Mouse (Mus musculus): ENCODE measurements around the gene Adcy9. TPM values are rescaled to one million over a fixed set of nuclear protein-coding genes. Genes with fewer than 3 reads are reported as not detected.
A peak's percentile ranks its signal among the peaks of the same experiment; 100 is the strongest.

Adcy9 gene
- total RNA-seq, 2 experiments from 2014 or later, result 21.2 to 25.0 TPM

- intact Hi-C loops (cut with DNase I), result loop anchor here (1.0 to 5.0 kb wide), 4 partner anchors 43 to 123 kb away; partner anchors contain the start of gene Srl
- peak in 1 of 2 experiments; percentile 66 for DNase-seq
These were observed 576 bp downstream of the Adcy9 start for GRCm38 (mm10) chr16:4419546-4420297.

- peak; percentile 53 to 54 for DNase-seq
- intact Hi-C loops (cut with DNase I), result loop anchor here (2.0 kb wide), 2 partner anchors 42 to 54 kb away; no protein-coding TSS in a partner anchor
These were observed 1.3 kb downstream of the Adcy9 start for GRCm38 (mm10) chr16:4418776-4419545.

- no peak for DNase-seq
- intact Hi-C loops (cut with DNase I), result loop anchor here (2.0 kb wide), 2 partner anchors 41 to 55 kb away; no protein-coding TSS in a partner anchor
These were observed 2.2 kb downstream of the Adcy9 start for GRCm38 (mm10) chr16:4418072-4418471.

- no peak for DNase-seq
- intact Hi-C loops (cut with DNase I), result no loop called here
These were observed 2.8 kb downstream of the Adcy9 start for GRCm38 (mm10) chr16:4417455-4417854.

- DNase-seq, result no peak
- intact Hi-C loops (cut with DNase I), result no loop called here
These were observed 5.3 kb downstream of the Adcy9 start for GRCm38 (mm10) chr16:4414881-4415585.

- intact Hi-C loops (cut with DNase I), result no loop called here
- no peak for DNase-seq
These were observed 6.1 kb downstream of the Adcy9 start for GRCm38 (mm10) chr16:4413988-4414880.

GRCm38 (mm10) chr16:4413301-4413700 is 7.0 kb downstream of the Adcy9 start:
- intact Hi-C loops (cut with DNase I), result no loop called here

GRCm38 (mm10) chr16:4412298-4412697 is 8.0 kb downstream of the Adcy9 start:
- intact Hi-C loops (cut with DNase I), result no loop called here
- DNase-seq, result no peak

More at GRCm38 (mm10) chr16:4413301-4413700, 7.0 kb downstream of the Adcy9 start:
- no peak for DNase-seq

GRCm38 (mm10) chr16:4411296-4411695 is 9.0 kb downstream of the Adcy9 start:
- DNase-seq, result no peak
- intact Hi-C loops (cut with DNase I), result no loop called here

- DNase-seq, result no peak
- intact Hi-C loops (cut with DNase I), result no loop called here
These were observed 12.8 kb downstream of the Adcy9 start for GRCm38 (mm10) chr16:4407536-4407935.

GRCm38 (mm10) chr16:4406706-4407105 is 13.6 kb downstream of the Adcy9 start:
- DNase-seq, result no peak
- intact Hi-C loops (cut with DNase I), result no loop called here

GRCm38 (mm10) chr16:4406047-4406586 is 14.2 kb downstream of the Adcy9 start:
- intact Hi-C loops (cut with DNase I), result no loop called here

GRCm38 (mm10) chr16:4404933-4405761 is 15.2 kb downstream of the Adcy9 start:
- intact Hi-C loops (cut with DNase I), result no loop called here
- no peak for DNase-seq

More at GRCm38 (mm10) chr16:4406047-4406586, 14.2 kb downstream of the Adcy9 start:
- no peak for DNase-seq

GRCm38 (mm10) chr16:4401109-4401508 is 19.2 kb downstream of the Adcy9 start:
- intact Hi-C loops (cut with DNase I), result no loop called here
- DNase-seq, result no peak

GRCm38 (mm10) chr16:4399471-4400223 is 20.7 kb downstream of the Adcy9 start:
- DNase-seq, result peak in 1 of 2 experiments; percentile 65
- intact Hi-C loops (cut with DNase I), result no loop called here

GRCm38 (mm10) chr16:4398782-4399181 is 21.5 kb downstream of the Adcy9 start:
- intact Hi-C loops (cut with DNase I), result no loop called here
- no peak for DNase-seq

- DNase-seq, result no peak
- intact Hi-C loops (cut with DNase I), result no loop called here
These were observed 22.7 kb downstream of the Adcy9 start for GRCm38 (mm10) chr16:4397636-4398035.

All from heart, postnatal 14 days (tissue).